Mouse (Mus musculus) heart, postnatal 4 days (tissue): Measurements from ENCODE around the gene Junb. TPM values are rescaled to one million over a fixed set of nuclear protein-coding genes. Genes with fewer than 3 reads are reported as not detected.

Experiments used
- DNase-seq: peaks from one replicate; pipeline ENCODE4 v3.0.0; 2021
- total RNA-seq, 2 experiments: library from RNA; stranded (reverse); gene quantifications; 2 replicates each; pipeline ENCODE4 v1.2.3; 2021

Junb gene
- 10 to 100 TPM; 12.3 to 12.4 TPM for total RNA-seq

DNA sequence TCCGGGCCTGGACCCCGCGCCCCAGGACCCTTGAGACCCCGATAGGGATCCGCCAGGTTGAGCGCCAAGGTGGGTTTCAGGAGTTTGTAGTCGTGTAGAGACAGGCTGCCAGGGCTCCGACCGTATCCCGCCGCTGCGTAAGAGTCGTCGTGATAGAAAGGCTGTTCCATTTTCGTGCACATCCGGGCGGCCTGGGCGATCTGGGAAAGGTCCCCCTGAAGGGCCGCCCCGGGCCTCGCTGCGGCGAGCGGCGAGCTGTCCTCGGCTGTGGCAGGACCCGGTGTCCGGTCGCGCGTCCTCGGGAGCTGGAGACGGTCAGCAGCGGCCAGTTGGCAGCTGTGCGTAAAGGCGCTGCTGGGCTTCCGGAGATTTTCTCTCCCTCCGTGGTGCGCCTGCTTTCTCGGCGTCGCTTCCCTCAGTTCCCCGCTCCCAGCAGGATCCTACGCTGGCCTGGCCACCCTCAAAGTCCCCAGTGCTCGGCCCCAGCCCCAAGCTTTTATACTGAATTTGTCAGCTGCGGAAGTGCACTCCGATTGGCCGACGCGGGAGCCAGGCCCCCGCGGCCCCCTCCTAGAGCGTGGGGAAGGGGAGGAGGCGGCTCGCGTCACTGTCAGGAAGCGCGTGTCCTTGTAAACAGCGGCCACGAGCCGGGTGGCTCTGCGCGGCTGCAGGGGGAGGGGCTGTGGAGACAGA lies at the start of gene Junb:
Junb (minus strand) TSS at position 471 of the 693 bp plus-strand sequence.
- peak; percentile 95 for DNase-seq

DNA sequence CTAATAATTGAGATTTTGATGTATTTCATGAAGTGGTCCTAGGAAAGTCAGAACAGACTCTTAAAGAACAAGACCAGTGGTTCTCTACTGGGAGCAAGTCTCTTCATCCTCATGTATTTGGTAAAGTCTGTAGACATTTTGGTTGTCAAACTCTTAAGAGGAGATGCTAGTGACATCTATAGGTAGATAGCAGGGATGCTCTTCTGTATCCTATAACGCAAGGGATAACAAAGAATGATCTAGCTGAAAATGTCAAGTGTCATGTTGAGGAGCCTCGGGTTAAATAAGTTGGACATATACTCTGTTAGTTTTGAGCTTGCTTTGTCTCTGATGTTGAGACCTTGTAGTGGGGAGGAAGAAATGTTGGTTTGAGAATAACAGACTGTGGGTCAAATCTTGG lies 49.4 kb upstream of the Junb start:
- DNase-seq: no peak

DNA sequence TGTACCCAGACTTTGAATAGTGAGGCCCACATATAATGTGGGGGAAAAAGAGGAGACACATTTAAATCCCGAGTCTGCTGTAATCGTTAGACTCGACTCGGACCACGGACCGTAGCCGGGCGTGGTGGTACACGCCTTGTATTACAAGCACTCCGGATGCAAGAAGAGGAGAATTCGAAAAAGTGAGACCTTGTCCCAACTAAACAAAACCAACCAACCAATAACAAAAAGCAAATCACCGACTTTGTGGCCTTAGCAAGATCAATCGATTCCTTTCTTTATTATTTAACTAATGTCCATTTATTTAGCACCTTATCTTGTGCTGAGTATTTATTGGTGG lies 49.0 kb upstream of the Junb start:
- DNase-seq: no peak

DNA sequence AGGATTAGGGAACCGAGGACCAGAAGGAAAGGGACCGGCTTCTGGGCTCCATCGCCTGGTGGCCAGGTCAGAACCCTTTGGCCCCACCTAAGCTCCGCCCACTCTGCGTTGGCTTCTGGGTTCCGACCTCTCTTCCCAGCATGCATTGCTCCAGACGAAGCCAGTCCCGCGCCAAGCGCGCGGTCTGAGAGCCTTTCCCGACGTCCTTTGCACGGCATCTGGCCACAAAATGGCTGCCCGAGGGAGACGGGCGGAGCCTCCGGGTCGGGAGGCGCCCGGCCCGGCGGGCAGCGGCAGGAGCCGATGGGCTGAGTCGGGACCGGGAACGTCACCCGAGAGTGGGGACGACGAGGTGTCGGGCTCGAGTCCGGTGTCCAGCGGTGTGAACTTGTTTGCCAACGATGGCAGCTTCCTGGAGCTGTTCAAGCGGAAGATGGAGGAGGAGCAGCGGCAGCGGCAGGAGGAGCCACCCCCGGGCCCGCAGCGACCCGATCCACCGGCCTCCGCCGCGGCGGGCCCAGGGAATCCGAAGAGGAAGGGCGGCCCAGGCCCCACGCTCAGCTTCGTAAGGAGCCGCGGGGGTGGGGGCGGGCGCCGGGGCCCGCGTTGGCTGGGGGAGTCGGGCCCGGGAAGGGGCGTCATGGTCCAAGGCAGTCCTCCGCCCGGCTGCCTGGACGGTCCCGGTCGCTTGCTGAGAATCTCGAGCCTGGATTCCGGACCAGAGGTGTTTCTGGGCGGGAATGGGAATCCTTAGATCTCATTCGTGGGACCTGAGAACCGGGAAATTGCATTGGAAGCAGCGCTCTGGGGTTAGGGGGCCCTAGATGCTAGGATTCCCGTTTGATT lies 48.4 kb upstream of the Junb start, which contains the start of gene Trir:
Trir (plus strand) TSS at position 154 of the 846 bp plus-strand sequence.
- peak; percentile 98 for DNase-seq

DNA sequence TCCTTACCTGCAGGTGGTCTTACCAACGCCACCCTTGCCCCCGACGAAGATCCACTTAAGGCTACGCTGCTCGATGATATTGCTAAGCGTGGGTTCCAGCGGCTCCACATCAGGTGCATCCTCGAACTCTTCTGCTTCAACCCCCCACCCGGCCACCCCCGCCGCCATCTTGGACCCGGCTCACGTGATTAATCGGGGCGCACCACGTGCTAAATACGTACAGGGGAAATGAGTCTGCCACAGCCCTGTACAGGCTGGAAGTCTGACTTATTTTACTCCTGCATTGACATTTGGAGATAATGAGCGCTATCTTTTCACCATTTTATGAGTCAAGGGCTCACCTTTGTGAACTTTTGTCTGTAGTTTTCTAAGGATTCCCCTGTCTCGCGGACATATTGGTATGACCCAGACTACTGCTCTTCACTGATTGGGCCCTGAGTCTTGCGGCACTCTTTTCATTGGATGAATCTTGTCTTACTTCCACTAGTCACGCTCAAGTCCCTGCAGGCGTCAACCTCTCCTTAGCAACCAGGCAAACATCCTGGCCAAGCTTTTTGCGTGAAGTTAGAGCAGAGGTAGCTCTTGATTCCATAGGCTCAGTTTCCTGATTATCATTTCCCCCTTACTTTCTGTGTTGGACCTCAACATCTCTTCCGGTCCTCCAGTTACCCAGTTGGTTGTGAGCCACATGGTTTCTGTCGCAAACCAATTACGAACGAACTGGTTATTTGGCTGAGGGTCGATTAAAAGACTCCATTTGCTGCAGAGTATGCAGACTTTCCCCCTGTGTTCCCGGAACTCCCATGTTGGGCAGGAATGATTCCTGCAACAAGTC lies 46.8 kb upstream of the Junb start, which contains the start of gene Asna1:
Asna1 (minus strand) TSS at position 184 of the 835 bp plus-strand sequence.
- DNase-seq: peak; percentile 85

DNA sequence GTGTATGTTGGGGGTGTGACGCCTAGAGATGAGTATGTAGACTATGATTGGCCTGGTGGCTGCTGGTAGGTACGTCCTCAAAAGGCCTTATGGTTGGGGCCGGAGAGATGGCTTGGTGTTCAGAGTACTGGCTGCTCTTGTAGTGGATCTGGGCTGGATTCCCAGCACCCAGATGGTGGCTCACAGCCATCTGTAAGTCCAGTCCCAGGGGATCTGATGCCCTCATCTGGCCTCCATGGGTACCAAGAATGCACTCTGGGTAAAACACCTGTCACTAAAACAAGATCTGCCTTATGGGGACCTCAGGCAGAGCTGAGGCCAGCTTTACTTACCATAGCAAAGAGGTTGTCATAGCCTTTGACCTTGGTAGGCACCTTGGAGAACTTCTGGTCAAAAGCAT lies 45.3 kb upstream of the Junb start:
- no peak for DNase-seq

DNA sequence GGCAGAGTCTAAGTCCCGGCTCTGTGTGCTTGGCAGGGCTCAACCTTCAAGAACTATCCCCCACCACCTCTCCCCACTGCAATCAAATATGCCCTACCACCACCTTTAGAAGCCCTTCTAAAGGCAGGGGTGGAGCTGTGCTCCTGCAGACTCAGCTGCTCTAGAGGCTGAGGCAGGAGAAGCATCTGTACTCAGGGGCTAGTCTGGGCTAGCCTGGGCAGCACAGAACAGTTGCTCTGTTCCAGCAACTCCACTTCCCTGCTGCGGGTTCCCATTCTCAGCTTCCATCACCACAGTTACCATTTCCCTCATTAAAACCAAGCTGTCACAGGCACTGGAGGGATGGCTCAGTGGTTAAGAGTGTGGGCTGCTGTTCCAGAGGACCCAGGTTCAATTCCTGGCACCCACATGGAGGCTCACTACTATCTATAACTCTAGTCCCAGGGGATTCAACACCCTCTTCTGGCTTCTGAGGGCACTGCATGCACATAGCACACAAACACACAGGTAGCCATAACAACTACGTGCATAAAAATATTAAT lies 43.1 kb upstream of the Junb start:
- DNase-seq: no peak

DNA sequence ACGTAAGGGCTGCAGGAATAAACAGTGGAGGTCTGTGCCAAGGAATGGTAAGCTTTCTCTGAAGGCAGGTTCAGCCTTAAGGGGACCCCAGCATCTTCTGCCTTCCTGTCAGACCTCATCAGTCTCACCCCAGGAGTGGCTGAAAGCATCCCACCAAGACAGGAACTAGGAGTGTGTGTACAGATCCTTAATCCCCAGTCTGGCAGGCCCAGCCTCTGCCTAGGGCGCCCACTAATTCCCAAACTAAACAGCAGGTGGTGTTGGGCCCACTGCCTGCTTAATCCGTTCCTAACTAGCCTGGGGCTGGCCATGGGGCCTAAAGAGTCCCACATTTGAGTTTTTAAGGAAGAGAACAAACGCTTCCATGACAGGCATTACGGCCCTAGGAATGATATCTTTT lies 38.7 kb upstream of the Junb start:
- DNase-seq: no peak

DNA sequence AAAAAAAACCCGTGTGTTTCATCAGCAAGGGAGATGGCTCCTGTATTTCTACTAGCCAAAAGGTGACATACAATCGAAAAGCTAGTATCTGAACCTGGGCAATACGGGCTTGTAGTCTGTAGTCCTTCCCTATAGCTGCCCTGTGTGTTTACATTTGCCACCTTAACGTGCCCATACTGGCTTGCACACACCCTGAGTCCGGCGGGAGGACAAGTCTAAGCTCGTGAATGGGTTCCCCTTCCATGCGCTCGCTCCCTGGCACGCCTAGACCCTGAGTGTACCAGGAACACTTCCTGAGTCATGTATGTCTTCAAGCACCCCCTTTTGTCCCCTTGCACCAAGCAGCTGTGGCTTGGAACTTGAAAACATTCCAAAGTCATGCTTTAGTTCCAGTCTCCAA lies 38.2 kb upstream of the Junb start:
- no peak for DNase-seq

DNA sequence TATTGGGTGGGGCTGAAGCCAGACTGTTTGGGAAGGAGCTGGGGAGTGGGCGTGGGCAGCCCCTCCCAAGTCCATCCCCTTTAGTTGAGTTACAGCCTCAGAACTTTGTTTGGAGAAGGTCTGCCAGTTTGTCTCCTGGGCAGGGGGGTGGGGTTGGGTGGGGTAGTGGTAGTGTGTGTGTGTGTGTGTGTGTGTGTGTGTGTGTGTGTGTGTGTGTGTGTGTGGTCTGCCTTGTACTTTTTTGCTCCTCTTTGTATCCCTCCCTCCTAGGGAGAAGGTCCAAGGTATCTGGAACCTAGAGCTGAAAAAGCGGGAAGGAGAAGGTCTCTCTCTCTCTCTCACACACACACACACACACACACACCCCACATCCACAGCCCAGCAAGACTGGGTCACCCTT lies 35.9 kb upstream of the Junb start, which contains the start of gene Best2:
Best2 (minus strand) TSS at position 101 of the 400 bp plus-strand sequence.
- no peak for DNase-seq

DNA sequence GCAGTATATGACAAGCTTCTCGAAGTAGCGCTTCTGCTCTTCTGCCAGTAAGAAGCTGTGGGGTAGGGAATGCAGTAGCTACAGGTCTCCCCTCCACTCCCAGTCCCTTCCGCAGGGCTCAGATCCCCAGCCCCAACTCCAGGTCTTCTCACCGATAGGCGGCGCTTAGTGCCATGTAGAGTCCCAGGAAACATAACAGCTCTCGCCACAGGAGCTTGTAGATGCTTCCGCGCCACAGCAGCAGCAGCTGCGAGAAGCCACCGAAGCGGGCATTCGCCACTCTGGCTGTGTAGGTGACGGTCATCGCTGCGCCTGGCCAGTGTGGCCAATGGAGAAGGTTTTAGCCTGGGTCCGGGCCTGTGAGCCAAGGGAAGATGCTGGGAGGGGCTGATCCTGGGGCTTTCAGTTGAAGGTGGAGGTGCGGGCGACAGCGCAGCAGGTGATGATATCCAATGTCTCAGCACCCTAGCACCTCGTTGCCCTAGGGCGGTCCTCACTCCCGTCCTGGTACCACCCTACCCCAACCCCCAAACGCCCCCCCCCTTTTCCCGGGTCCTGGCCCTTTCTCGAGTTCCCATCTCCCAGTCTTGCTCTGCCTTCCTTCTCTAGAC lies 34.8 kb upstream of the Junb start:
- peak; percentile 75 for DNase-seq

DNA sequence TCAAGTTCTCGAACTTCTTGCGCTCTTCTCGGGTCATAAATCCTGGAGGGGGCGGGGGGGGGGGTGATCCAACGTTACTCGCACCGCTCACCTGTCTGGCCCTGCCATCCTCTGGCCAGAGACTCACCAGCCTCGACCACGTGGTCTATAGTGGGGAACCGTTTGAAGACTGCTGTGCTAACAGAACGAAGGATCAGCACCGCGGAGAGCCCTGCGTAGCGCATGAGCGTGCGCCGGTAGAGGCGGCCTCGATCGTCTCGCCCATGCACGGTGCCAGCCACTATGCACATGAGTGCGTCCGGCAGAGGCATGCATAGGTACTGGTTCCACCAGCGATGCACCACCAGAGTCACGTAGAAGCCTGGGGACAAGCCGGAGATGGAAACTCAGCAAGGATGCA lies 32.7 kb upstream of the Junb start:
- DNase-seq: no peak

DNA sequence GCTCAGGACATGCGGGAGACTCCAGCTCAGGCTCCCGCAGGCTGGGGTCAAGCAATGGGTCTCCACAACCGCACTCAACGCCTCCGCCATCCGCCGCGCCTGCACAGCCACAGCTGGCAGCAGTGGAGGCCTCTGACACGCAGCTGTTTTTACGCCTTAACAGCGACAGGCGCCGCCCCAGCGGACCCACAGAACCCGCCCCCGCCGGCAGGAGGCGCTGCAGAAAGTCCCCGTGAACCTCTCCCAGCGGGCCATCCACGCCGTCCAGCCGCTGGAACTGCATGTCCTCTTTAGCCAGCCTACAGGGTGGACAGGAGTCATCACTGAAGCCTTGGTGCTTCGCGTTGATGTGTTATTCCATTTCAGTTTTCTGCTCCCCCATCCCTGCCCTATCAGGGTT lies 29.2 kb upstream of the Junb start:
- peak; percentile 66 for DNase-seq

DNA sequence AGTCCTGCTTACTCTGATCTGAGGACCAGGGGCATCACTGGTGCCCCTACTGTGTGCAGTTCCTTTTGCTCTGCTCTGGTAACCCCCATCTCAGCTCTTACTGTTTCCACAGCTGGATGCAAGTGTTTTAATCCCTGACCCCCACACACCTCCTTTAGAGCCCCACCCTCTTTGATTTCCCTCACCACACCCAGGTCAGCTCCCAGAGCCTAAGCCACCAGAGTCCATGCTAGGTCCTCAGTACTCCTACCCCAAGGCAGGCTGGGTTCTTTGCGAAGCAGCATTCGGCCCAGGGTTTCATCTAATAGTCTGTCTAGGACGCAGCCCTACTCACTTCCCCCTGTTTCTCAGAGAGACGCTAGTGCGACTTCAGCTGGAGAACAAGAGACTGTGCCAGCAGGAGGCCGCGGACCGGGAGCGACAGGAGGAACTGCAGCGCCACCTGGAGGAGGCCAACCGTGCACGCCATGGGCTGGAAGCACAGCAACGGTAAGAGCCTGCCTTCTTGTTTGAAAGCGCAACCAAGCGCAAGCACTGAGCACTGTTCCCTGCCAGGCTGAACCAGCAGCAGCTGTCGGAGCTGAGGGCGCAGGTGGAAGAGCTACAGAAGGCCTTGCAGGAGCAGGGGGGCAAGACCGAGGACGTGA lies 19.3 kb upstream of the Junb start:
- DNase-seq: peak; percentile 94

DNA sequence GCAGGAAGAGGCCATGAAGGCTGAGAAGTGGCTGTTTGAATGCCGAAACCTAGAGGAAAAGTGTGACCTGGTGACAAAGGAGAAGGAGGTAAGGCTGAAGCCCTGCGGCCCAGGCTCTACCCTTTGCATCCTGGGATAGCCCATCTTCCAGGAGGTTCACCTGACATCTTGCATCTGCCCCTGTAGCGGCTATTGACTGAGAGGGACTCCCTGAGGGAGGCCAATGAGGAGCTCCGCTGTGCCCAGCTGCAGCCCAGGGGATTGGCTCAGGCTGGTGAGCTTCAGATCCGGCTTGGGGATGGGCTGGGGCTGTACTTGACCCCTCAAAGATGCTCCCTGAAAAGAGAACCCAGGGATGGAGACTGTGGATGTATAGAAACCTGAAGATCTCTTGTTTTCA lies 18.5 kb upstream of the Junb start:
- no peak for DNase-seq

DNA sequence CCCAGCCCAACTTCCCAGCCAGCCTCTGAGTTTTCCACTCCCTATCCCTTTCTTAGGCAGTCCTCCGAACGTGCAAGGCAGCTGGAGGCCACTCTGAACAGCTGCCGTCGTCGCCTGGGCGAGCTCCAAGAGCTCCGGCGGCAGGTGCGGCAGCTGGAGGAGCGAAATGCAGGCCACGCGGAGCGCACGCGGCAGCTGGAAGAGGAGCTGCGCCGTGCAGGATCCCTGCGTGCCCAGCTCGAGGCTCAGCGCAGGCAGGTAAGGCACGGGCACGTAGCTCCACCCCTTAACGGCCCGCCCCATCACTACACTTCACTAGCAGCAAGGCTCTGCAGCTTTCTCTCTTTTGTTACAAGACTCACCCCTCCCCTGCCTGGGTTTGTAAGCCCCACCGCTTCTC lies 17.2 kb upstream of the Junb start:
- no peak for DNase-seq

DNA sequence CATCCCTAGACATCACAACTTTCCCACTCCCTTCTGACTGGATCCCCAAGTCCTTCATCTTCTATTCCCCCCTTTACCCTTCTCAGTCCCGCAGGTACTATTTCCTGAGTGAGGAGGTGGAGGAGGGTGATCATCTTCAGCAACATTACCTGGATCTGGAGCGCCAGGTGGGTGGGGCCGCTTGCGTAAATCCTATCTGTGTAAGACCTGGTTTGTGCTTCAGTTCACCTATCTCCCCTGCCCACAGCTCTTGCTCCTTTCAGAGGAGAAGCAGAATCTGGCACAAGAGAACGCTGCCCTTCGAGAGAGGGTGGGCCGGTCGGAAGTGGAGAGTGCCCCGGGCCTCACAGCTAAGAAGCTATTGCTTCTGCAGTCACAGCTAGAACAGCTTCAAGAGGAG lies 15.9 kb upstream of the Junb start:
- no peak for DNase-seq

DNA sequence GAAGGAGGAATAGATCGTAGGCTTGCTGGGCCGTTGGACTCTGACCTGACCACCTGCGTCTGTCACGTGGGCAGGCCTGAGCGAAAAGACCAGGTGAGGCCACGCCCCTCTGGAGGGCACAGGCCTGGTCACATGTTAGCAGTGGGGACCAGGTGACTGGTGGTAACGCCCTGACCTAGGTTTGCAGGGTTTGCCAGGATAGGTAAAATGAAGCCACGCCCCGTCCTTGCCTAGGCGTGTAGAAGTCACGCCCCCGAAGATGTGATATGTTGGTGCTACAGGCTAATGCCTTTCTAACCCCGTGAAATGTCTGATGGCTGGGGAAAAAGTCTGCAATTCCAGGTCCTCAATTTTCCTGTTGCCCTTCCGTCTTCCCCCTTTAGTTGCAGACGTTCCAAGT lies 12.3 kb upstream of the Junb start:
- peak; percentile 42 for DNase-seq

DNA sequence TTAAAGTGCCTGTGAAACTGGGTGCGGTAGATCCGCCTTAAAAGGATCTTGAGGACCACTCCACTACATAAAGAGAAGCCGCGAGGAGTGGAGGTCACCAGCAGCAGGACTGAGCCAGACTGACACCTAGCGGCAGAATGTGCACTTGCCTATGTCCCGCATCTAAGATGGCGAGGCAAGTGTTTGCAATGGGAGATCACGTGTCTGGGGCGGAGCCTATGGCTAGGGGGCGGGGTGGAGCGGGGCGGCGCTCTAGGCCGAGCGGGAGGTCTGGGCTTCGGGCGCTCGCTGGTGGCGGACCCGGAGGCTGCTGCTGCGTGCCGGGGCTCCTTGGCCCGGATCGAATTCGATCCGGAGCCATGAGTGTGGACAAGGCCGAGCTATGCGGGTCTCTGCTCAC lies 11.8 kb upstream of the Junb start, which contains the start of gene Hook2:
Hook2 (plus strand) TSS at position 255 of the 400 bp plus-strand sequence.
- DNase-seq: peak; percentile 99

DNA sequence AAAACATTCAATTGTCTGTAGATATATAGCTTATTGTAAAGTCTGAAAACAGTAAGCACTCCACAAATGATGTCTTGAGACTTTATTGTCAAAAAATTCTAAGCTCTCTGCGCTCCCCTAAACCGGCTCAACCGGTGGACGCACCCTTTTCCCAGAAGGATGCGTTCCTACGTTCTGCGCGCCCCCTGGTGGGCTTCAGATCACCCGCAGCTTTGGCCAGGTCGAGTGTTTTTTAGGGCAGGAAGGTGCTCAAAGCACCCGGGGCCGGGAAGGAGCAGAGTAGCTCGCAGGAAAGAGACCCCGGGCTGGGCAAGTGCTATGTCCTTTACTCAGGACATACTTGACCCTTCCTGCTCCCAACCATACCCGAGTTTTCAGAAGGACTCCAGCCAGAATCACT lies 11.3 kb upstream of the Junb start:
- peak; percentile 97 for DNase-seq

DNA sequence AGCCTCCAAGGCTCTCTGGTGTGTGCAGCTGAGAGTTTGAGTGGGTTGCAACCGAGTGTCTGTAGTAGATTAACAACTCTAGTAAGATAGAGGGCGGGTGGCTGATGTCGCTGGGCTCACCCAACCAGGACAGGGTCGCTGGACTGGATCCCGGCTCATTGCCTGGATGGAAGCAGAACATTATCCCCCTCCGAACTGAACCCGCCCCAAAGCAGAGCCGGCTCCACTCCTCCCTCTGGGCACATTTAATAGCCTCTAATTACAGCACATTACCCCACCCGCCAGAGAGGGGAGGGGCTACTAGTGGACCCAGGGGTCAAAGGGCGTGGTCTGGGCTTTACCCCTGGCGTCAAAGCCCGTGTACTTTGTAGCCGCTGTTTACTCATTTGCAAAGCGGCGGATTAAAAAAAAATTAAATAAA lies 10.8 kb upstream of the Junb start:
- DNase-seq: peak; percentile 57

DNA sequence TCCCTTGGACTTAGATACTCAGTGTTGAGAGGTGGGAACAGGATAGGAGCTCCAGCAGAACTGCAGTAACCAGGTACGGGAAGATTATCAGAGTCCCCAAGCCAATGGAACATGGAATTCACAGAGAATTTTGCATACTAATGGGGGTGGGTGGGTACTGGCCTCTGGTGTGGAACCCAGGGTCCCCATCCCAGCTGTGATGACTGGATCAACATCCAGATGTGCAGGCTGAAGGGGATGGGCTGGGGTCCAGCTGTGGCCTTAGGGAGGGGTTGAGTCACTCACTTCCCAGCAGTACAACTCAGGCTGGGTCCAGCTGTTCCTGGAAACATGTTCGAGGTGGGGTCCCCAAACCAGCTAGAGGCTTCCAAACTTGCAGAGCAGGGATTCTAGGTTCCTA lies 9.4 kb upstream of the Junb start:
- DNase-seq: peak; percentile 65
